Mouse (Mus musculus): Measurements from ENCODE around the gene Rhof. TPM values are rescaled to one million over a fixed set of nuclear protein-coding genes. Genes with fewer than 3 reads are reported as not detected.
"Not testable (repeated sequence)": the region's sequence is repeated elsewhere in the genome, so short reads cannot be mapped to it uniquely, and the experiment has no call there.

The Rhof gene
- polyA plus RNA-seq, 1 experiment from 2014 or later, result 18.7 TPM

GRCm38 (mm10) chr5:123067395-123067995, 65.0 kb downstream of the Rhof start:
- H3K9ac ChIP-seq (replicated peaks; ENCODE audit: low read depth, low read length), result no peak overlapping the region
- H3K9me3 ChIP-seq (ENCODE audit: control insufficient read depth, low read length), result no peaks in the 10 kb centered on the region
- no peak overlapping the region for H3K4me3 ChIP-seq (replicated peaks; ENCODE audit: low read length)
- no peaks in the 10 kb centered on the region for H3K4me1 ChIP-seq (replicated peaks; ENCODE audit: control insufficient read depth, insufficient read depth, low read length)
- ATAC-seq, result no peak
- WGBS, result 27% methylated on average over 6 of the region's 6 CpGs
- H3K27me3 ChIP-seq (replicated peaks; ENCODE audit: control insufficient read depth, insufficient read depth, low read length), result no peaks in the 10 kb centered on the region
- H3K36me3 ChIP-seq (ENCODE audit: control insufficient read depth, insufficient read depth), result no peaks in the 10 kb centered on the region
- no peak overlapping the region for H3K27ac ChIP-seq (ENCODE audit: low read length)
- no peak overlapping the region for H3K4me2 ChIP-seq (ENCODE audit: low read length)

DNA sequence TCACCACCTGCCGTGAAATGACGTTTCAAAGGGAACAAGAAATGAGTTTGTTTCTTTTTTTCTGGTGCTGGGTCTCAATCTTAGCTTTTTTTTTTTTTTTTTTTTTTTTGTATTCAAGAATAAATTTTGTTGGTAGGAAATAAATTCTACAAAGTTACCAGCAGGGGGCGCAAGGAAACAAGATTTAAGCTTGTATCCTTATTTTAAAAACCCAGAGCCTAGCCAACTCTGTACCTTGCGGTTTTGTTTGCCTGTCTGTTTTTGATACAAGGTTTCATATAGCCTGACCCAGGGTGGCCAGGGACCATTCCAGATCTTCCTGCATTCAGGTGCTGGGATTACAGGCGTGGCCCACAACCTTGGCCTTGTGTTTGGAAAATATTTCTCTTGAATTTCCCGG, 68.3 kb downstream of the Rhof start:
- no peaks in the 10 kb centered on the region for H3K27me3 ChIP-seq (replicated peaks; ENCODE audit: control insufficient read depth, insufficient read depth, low read length)
- WGBS, result 24% methylated on average over 6 of the region's 6 CpGs
- H3K36me3 ChIP-seq (ENCODE audit: control insufficient read depth, insufficient read depth), result no peaks in the 10 kb centered on the region
- no peak overlapping the region for H3K4me3 ChIP-seq (replicated peaks; ENCODE audit: low read length)
- H3K9me3 ChIP-seq (ENCODE audit: control insufficient read depth, low read length), result no peaks in the 10 kb centered on the region
- no peak for ATAC-seq
- H3K4me1 ChIP-seq (replicated peaks; ENCODE audit: control insufficient read depth, insufficient read depth, low read length), result no peaks in the 10 kb centered on the region
- H3K27ac ChIP-seq (ENCODE audit: low read length), result no peak overlapping the region
- no peak overlapping the region for H3K4me2 ChIP-seq (ENCODE audit: low read length)
- H3K9ac ChIP-seq (replicated peaks; ENCODE audit: low read depth, low read length), result no peak overlapping the region

- no peak for ATAC-seq
- H3K36me3 ChIP-seq (ENCODE audit: control insufficient read depth, insufficient read depth), result no peaks in the 10 kb centered on the region
- no peaks in the 10 kb centered on the region for H3K9me3 ChIP-seq (ENCODE audit: control insufficient read depth, low read length)
- no peak overlapping the region for H3K4me3 ChIP-seq (replicated peaks; ENCODE audit: low read length)
- no peak overlapping the region for H3K27ac ChIP-seq (ENCODE audit: low read length)
- WGBS, result 90% methylated on average over 3 of the region's 3 CpGs
- no peaks in the 10 kb centered on the region for H3K27me3 ChIP-seq (replicated peaks; ENCODE audit: control insufficient read depth, insufficient read depth, low read length)
- peaks cover 5% of the 10 kb centered on the region; the same call in 1 of the 2 replicates for H3K4me1 ChIP-seq (replicated peaks; ENCODE audit: control insufficient read depth, insufficient read depth, low read length)
- no peak overlapping the region for H3K4me2 ChIP-seq (ENCODE audit: low read length)
- no peak overlapping the region for H3K9ac ChIP-seq (replicated peaks; ENCODE audit: low read depth, low read length)
These were observed 69.4 kb downstream of the Rhof start for GRCm38 (mm10) chr5:123063141-123063540.

- not testable (repeated sequence) for H3K4me1 ChIP-seq (replicated peaks; ENCODE audit: control insufficient read depth, insufficient read depth, low read length); ATAC-seq; H3K27ac ChIP-seq (ENCODE audit: low read length); H3K9me3 ChIP-seq (ENCODE audit: control insufficient read depth, low read length); H3K27me3 ChIP-seq (replicated peaks; ENCODE audit: control insufficient read depth, insufficient read depth, low read length); H3K4me3 ChIP-seq (replicated peaks; ENCODE audit: low read length); H3K4me2 ChIP-seq (ENCODE audit: low read length); H3K36me3 ChIP-seq (ENCODE audit: control insufficient read depth, insufficient read depth); H3K9ac ChIP-seq (replicated peaks; ENCODE audit: low read depth, low read length)
- WGBS, result 84% methylated on average over 4 of the region's 6 CpGs
These were observed 71.1 kb downstream of the Rhof start for GRCm38 (mm10) chr5:123061402-123061749.

GRCm38 (mm10) chr5:123060706-123061401, 71.6 kb downstream of the Rhof start:
- Histone ChIP-seq H3K4me1 (replicated peaks; ENCODE audit: control insufficient read depth, insufficient read depth, low read length) (peaks cover 5% of the 10 kb centered on the region; the same call in 1 of the 2 replicates), H3K36me3 (ENCODE audit: control insufficient read depth, insufficient read depth) (no peaks in the 10 kb centered on the region)

DNA sequence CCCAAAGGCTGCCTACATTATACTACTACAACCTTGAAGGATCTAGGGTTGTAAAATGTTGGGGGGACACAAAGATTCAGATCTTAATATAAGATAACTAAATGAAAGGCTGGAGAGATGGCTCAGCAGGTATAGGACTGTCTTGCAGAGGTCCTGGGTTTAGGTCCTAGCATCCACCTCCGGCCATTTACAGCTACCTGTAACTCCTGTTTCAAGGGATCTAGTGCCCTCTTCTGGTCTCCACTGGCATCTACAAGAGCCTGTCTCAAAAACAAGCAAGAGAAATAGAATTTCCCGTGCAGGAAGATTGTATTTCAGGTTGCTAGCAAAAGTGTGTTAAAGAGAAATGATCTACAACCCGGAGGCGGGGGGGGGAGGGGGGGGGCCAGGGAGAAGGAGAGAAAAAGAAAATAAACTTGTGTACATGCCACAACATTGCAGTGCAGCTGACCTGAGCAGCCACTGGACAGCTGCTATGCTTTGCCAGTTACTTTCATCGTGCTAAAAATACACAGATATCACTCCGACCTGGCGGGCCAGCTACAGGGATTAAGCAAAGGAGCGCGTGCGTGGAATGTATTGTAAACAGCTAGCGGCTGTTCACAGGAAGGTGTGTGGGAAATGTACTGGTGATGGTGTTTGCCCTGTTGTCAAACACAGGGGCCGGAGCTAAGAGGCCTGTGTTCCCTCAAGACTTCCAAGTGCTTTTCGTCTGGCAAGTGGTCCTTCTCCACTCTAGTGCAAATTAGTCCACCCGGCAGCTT, 72.6 kb downstream of the Rhof start:
- no peak overlapping the region for H3K27ac ChIP-seq (ENCODE audit: low read length)
- H3K36me3 ChIP-seq (ENCODE audit: control insufficient read depth, insufficient read depth), result no peaks in the 10 kb centered on the region
- H3K9ac ChIP-seq (replicated peaks; ENCODE audit: low read depth, low read length), result no peak overlapping the region
- H3K4me3 ChIP-seq (replicated peaks; ENCODE audit: low read length), result no peak overlapping the region
- H3K4me2 ChIP-seq (ENCODE audit: low read length), result no peak overlapping the region
- H3K4me1 ChIP-seq (replicated peaks; ENCODE audit: control insufficient read depth, insufficient read depth, low read length), result peaks cover 5% of the 10 kb centered on the region; the same call in 1 of the 2 replicates
- WGBS, result 28% methylated on average over 14 of the region's 14 CpGs
- H3K27me3 ChIP-seq (replicated peaks; ENCODE audit: control insufficient read depth, insufficient read depth, low read length), result no peaks in the 10 kb centered on the region
- H3K9me3 ChIP-seq (ENCODE audit: control insufficient read depth, low read length), result peaks cover 3% of the 10 kb centered on the region; the same call in 1 of the 2 replicates
- ATAC-seq, result no peak

More at GRCm38 (mm10) chr5:123060706-123061401, 71.6 kb downstream of the Rhof start:
- Histone ChIP-seq H3K9ac (replicated peaks; ENCODE audit: low read depth, low read length) (no peak overlapping the region), H3K27me3 (replicated peaks; ENCODE audit: control insufficient read depth, insufficient read depth, low read length) (no peaks in the 10 kb centered on the region), H3K4me2 (ENCODE audit: low read length) (no peak overlapping the region), H3K9me3 (ENCODE audit: control insufficient read depth, low read length) (peaks cover 3% of the 10 kb centered on the region; the same call in 1 of the 2 replicates), H3K4me3 (replicated peaks; ENCODE audit: low read length) (no peak overlapping the region), H3K27ac (ENCODE audit: low read length) (no peak overlapping the region)
- WGBS, result 81% methylated on average over 9 of the region's 9 CpGs
- no peak for ATAC-seq

GRCm38 (mm10) chr5:123058251-123059102, 74.0 kb downstream of the Rhof start:
- Histone ChIP-seq H3K4me1 (replicated peaks; ENCODE audit: control insufficient read depth, insufficient read depth, low read length) (peaks cover 5% of the 10 kb centered on the region; the same call in 1 of the 2 replicates), H3K9ac (replicated peaks; ENCODE audit: low read depth, low read length) (peak overlapping the region; percentile 57), H3K27ac (ENCODE audit: low read length) (peak overlapping the region; percentile 56), H3K4me3 (replicated peaks; ENCODE audit: low read length) (peak overlapping the region; percentile 51), H3K36me3 (ENCODE audit: control insufficient read depth, insufficient read depth) (no peaks in the 10 kb centered on the region), H3K4me2 (ENCODE audit: low read length) (peak overlapping the region; percentile 49), H3K9me3 (ENCODE audit: control insufficient read depth, low read length) (peaks cover 3% of the 10 kb centered on the region; the same call in 1 of the 2 replicates), H3K27me3 (replicated peaks; ENCODE audit: control insufficient read depth, insufficient read depth, low read length) (no peaks in the 10 kb centered on the region)
- no peak for ATAC-seq
- WGBS, result 47% methylated on average over 16 of the region's 16 CpGs

DNA sequence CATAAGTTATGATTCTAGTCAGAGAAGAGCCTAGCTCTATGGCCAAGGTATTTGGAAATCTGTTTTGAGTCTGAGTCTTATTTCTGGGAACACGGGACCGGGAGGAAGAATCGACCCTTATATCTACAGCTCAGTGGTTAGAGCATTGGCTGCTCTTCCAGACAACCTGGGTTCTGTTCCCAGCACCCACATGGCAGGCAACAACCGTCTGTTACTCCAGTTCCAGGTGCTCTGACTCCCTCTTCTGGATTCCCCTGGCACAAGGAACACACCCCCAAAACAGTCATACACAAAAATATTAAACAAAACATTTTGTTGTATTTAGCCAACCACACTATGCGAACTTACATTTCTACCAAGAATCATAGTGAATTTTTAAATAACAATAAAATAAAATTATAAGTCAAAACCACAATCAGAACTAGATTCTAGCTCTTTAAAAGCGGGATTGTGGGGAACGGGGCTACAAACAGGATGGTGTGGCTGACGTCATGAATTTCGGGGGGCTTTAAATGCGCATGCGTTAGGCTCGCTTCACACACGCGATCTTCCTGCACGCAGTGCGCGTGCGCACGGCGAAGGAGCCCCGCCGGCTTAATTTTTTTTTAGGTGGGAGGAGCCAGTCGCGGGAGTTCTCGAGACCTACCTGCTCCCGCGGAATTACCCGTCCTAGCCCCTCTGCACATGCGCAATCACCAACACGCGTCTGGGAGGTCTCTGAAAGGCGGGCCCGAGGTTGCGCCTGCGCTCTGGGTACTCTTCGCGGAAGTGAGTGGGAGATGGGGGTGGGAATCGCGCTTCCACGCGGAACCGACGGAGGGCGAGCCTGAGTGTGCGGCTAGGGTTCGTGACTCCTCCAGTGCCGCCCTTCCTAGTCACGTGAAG, 74.9 kb downstream of the Rhof start:
- Histone ChIP-seq H3K4me2 (ENCODE audit: low read length) (peak overlapping the region; percentile 49), H3K27me3 (replicated peaks; ENCODE audit: control insufficient read depth, insufficient read depth, low read length) (no peaks in the 10 kb centered on the region), H3K9ac (replicated peaks; ENCODE audit: low read depth, low read length) (peak overlapping the region; percentile 57), H3K27ac (ENCODE audit: low read length) (peak overlapping the region; percentile 56), H3K4me1 (replicated peaks; ENCODE audit: control insufficient read depth, insufficient read depth, low read length) (peaks cover 5% of the 10 kb centered on the region; the same call in 1 of the 2 replicates), H3K9me3 (ENCODE audit: control insufficient read depth, low read length) (peaks cover 3% of the 10 kb centered on the region; the same call in 1 of the 2 replicates), H3K4me3 (replicated peaks; ENCODE audit: low read length) (peak overlapping the region; percentile 51), H3K36me3 (ENCODE audit: control insufficient read depth, insufficient read depth) (no peaks in the 10 kb centered on the region)
- ATAC-seq, result peak; percentile 94
- 7% methylated on average over 48 of the region's 48 CpGs for WGBS
